Mouse (Mus musculus) ES-Bruce4 (cell line): ENCODE results near the gene Polr1d.

Experiments used
- CTCF ChIP-seq: IDR thresholded peaks from one replicate; pipeline ENCODE4 v1.8.1; 2011; ENCODE audit warnings: low read depth, low read length
- EP300 ChIP-seq: IDR thresholded peaks from 2 replicates; pipeline ENCODE4 v1.6.1; 2011; ENCODE audit warnings: low read depth, low read length; ENCODE audit not compliant: insufficient read depth

GRCm38 (mm10) chr5:147058661-147059060 lies 18.2 kb upstream of the Polr1d start:
- no peak for TF ChIP-seq CTCF
- TF ChIP-seq EP300, result no peak
